Mouse (Mus musculus): ENCODE data around the gene Ltc4s. TPM values are rescaled to one million over a fixed set of nuclear protein-coding genes. Genes with fewer than 3 reads are reported as not detected.

Ltc4s gene
- polyA plus RNA-seq (2015; fragmentation: Nextera tagmentation; extraction: Ambion mirVana): 3.0 and 3.4 TPM in 2 replicates

DNA sequence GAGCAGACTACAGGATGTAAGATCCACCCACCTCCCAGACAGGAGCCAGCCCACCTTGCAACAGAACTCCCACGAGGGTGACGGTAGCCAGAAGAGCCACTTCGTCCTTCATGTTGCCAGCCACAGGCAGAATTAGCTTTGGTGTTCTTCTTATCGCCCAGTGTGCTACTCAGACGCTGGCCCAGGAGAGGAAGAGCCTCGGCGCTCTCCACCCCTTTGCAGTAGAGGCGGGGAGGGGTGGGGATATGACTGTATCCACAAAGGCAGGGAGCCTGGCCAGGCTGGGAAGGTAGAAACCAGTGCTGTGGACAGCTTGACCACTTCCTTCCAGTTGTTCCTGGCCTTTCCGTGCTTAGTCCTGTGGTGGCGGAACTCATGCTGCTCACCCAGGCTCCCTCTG lies at the start of gene Ltc4s:
TSS of gene Ltc4s (minus strand) at position 293 of the 400 bp plus-strand sequence.

GRCm38 (mm10) chr11:50210505-50211151 lies 27.8 kb downstream of the Ltc4s start, which contains the start of the genes Sqstm1 and Mgat4b:
Gene Sqstm1, minus strand, starts transcription at chr11:50210827.
Gene Mgat4b, plus strand, starts transcription at chr11:50210890.

Other genes with a start within 250 kb of the Ltc4s start
- 60.5 and 79.4 TPM in 2 replicates for gene Rnf130, start 213.3 kb downstream of the Ltc4s start, polyA plus RNA-seq (2015; fragmentation: Nextera tagmentation; extraction: Ambion mirVana)
- gene Tbc1d9b, start 107.2 kb downstream of the Ltc4s start, polyA plus RNA-seq (2015; fragmentation: Nextera tagmentation; extraction: Ambion mirVana): 14.2 and 17.6 TPM in 2 replicates
- gene Mrnip, start 64.2 kb downstream of the Ltc4s start, polyA plus RNA-seq (2015; fragmentation: Nextera tagmentation; extraction: Ambion mirVana): 12.2 and 12.7 TPM in 2 replicates
- gene Sqstm1, start 27.8 kb downstream of the Ltc4s start, polyA plus RNA-seq (2015; fragmentation: Nextera tagmentation; extraction: Ambion mirVana): 142 and 167 TPM in 2 replicates
- gene Mgat4b, start 27.7 kb downstream of the Ltc4s start, polyA plus RNA-seq (2015; fragmentation: Nextera tagmentation; extraction: Ambion mirVana): 25.7 and 27.6 TPM in 2 replicates
- gene Maml1, start 53.7 kb upstream of the Ltc4s start, polyA plus RNA-seq (2015; fragmentation: Nextera tagmentation; extraction: Ambion mirVana): 3.1 and 3.9 TPM in 2 replicates
- 172 and 176 TPM in 2 replicates for gene Canx, start 87.1 kb upstream of the Ltc4s start, polyA plus RNA-seq (2015; fragmentation: Nextera tagmentation; extraction: Ambion mirVana)
- not detected in 2 replicates for gene Cby3, start 115.8 kb upstream of the Ltc4s start, polyA plus RNA-seq (2015; fragmentation: Nextera tagmentation; extraction: Ambion mirVana)
- gene Hnrnph1, start 138.4 kb upstream of the Ltc4s start, polyA plus RNA-seq (2015; fragmentation: Nextera tagmentation; extraction: Ambion mirVana): 199 and 211 TPM in 2 replicates
- gene Rufy1, start 192.5 kb upstream of the Ltc4s start, polyA plus RNA-seq (2015; fragmentation: Nextera tagmentation; extraction: Ambion mirVana): 8.8 and 11.7 TPM in 2 replicates

All from spleen, postnatal 0 days (tissue).